Mouse (Mus musculus): Measurements from ENCODE around the gene Cage1. TPM values are rescaled to one million over a fixed set of nuclear protein-coding genes. Genes with fewer than 3 reads are reported as not detected.

Gene Cage1
- polyA plus RNA-seq, 1 experiment from 2014 or later, result 2.4 TPM

DNA sequence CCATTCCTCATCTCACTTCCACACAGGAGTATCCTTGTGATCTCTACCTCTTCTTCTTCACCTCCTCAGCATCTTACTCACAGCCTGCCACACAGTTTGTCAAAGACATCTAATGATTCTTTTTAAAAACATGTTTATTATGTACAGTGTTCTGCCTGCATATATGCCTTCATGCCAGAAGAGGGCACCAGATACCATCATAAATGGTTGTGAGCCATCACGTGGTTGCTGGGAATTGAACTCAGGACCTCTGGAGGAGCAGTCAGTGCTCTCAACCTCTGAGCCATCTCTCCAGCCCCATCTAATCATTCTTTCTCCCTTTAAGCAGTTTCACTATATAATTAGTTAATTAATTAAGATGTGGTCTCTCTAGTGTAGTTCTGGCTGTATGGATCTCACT is 34.4 kb downstream of the Cage1 start:
- ATAC-seq (ENCODE audit: low FRiP score), result no peak
- Histone ChIP-seq H3K4me2 (no peak overlapping the region), H3K9me3 (no peaks in the 10 kb centered on the region), H3K9ac (no peak overlapping the region), H3K27me3 (peaks cover 6% of the 10 kb centered on the region; the same call in 1 of the 2 replicates), H3K36me3 (no peaks in the 10 kb centered on the region), H3K27ac (no peak overlapping the region), H3K4me3 (no peak overlapping the region), H3K4me1 (replicated peaks) (no peaks in the 10 kb centered on the region)
- 44% methylated on average over 1 of the region's 1 CpGs for WGBS

DNA sequence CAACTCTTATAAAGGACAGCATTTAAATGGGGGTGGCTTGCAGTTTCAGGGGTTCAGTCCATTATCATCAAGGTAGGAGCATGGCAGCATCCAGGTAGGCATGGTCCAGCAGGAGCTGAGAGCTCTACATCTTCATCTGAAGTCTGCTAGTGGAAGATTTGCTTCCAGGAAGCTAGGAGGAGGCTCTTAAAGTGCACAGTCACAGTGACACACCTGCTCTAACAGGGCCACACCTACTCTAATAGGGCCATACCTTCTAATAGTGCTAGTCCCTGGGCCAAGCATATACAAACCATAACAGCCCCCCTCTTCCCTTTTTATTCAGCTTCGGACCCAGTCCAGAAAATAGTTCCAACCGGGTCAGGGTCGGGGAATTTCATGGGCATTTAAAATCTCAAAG is 37.2 kb downstream of the Cage1 start:
- ATAC-seq (ENCODE audit: low FRiP score), result no peak
- Histone ChIP-seq H3K4me2 (no peak overlapping the region), H3K27ac (no peak overlapping the region), H3K4me3 (no peak overlapping the region), H3K27me3 (peaks cover 6% of the 10 kb centered on the region; the same call in 1 of the 2 replicates), H3K36me3 (no peaks in the 10 kb centered on the region), H3K9me3 (no peaks in the 10 kb centered on the region), H3K4me1 (replicated peaks) (0 out of 2 replicates have a peak, but pooled peaks cover 2% of the 10 kb centered on the region), H3K9ac (no peak overlapping the region)
- 76% methylated on average over 3 of the region's 3 CpGs for WGBS

DNA sequence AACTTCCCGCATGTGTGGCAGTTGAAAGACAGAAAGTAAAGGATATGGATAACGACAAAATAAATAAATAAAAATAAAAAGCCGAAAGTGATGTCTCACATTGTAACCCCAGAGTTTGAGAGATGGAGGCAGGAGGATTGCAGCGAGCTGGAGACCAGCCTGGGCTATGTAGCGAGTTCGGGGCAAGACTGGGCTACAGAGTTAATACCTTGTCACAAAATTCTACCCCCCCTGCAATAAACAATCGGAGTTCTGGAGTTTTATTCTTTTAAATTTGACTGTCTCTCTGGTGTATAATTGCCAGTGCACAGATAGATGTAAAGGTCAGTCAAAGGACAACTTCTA is 42.5 kb downstream of the Cage1 start:
- Histone ChIP-seq H3K4me2 (peak overlapping the region; percentile 54), H3K9ac (peak overlapping the region; percentile 68), H3K27ac (peak overlapping the region; percentile 96), H3K4me1 (replicated peaks) (peaks cover 17% of the 10 kb centered on the region), H3K4me3 (peak overlapping the region; percentile 89), H3K27me3 (no peaks in the 10 kb centered on the region), H3K9me3 (no peaks in the 10 kb centered on the region), H3K36me3 (peaks cover 21% of the 10 kb centered on the region)
- peak; percentile 68 for ATAC-seq (ENCODE audit: low FRiP score)
- WGBS, result 24% methylated on average over 7 of the region's 7 CpGs

DNA sequence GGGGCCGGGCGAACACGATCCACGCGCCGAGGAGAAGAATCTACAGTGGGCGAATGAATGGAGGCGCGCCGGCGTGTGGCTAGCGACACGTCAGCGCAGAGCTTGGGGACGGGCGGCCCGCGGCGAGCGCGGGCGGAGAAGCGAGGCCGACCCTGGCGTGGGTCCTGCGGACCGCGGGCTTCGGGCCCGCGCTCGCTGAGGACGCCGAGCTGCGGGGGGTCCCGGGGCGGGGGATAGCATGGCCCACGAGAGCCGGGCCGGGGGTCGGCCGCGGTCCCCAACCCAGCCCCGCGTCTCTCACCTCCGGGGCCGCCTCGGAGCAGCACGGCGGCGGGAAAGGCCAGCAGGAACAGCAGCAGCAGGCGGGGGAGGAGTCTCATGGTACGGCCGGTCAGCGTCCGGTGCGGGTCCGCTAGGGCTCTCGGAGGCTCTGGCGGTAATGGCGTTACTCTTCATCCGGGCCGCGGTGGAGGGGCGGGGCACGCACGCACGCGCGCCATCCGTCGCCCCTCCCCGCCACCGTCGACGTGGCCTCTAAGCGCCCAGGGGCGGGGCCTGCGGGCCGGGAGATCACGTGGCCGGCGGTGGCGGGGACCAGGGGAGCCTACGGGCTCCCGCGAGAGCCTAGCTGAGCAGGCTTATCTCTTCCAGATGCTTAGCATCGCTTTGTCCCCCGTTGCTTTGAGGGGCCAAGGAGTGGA is 43.0 kb downstream of the Cage1 start, which contains the start of gene Ssr1:
Gene Ssr1, minus strand, starts transcription at position 514 of the 701 bp plus-strand sequence.
- no peaks in the 10 kb centered on the region for H3K27me3 ChIP-seq
- ATAC-seq (ENCODE audit: low FRiP score), result peak; percentile 99
- H3K4me2 ChIP-seq, result peak within 1 kb of the TSS; percentile 69
- H3K9ac ChIP-seq, result peak within 1 kb of the TSS; percentile 95
- no peaks in the 10 kb centered on the region for H3K9me3 ChIP-seq
- H3K4me1 ChIP-seq (replicated peaks), result peaks cover 17% of the 10 kb centered on the region
- H3K36me3 ChIP-seq, result peaks cover 26% of the 10 kb centered on the region
- H3K27ac ChIP-seq, result peak within 1 kb of the TSS; percentile 96
- peak within 1 kb of the TSS; percentile 89 for H3K4me3 ChIP-seq
- WGBS, result under 1% methylated on average over 82 of the region's 89 CpGs

DNA sequence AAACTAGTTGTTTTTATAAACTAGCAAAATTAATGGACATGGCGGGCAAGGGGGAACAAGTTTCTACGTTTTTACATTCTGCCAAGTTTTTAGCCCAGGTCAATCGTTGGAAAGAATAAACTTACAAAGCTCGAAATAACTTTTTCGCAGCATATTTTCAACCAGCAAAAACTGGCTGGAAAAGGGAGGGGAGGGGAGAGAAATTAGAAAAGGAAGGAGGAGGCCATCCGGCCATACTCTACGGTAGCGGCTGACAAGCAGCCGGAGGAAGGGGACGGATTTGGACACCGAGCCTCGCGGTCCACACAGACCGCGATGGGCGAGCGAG is 43.5 kb downstream of the Cage1 start:
- H3K27ac ChIP-seq, result peak overlapping the region; percentile 96
- under 1% methylated on average over 17 of the region's 17 CpGs for WGBS
- peak overlapping the region; percentile 69 for H3K4me2 ChIP-seq

DNA sequence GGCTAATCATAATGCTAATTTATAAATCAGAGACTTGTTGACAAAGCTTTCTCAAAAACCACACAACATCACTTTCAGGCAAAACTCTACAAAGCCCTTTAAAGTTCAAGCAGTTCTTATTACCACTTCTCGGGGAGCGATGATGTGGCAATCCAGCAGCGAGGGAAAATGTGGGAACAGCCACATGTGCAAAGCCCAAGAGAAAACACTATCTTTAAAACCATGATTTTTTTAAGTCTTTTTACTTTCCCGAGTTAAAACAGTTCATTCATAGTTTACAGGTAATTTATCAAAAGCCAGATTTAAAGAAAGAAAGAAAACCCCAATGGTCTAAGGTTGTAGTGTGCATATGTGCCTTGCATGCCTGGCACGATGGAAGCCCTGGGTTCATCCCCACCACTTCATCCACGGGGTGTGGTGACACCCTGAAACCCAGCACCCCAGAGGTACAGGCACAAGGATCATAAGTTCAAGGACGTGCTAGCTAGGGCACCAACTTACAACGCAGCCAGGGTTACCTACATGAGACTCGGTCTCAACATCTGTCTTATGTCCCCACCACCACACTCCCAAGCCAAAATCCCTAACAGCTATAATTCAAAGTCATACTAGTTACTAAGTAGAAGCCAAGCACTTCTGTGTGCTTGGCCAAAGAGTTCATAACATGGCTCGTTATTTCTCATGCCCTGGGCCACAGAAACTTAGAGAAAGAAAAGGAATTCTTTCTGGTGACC is 44.1 kb downstream of the Cage1 start:
- H3K4me2 ChIP-seq, result peak overlapping the region; percentile 69
- no peaks in the 10 kb centered on the region for H3K9me3 ChIP-seq
- 16% methylated on average over 10 of the region's 10 CpGs for WGBS
- H3K4me1 ChIP-seq (replicated peaks), result peaks cover 17% of the 10 kb centered on the region
- ATAC-seq (ENCODE audit: low FRiP score), result no peak
- H3K27ac ChIP-seq, result no peak overlapping the region
- H3K36me3 ChIP-seq, result peaks cover 37% of the 10 kb centered on the region
- no peaks in the 10 kb centered on the region for H3K27me3 ChIP-seq
- peak overlapping the region; percentile 95 for H3K9ac ChIP-seq
- peak overlapping the region; percentile 89 for H3K4me3 ChIP-seq

More for the DNA sequence above, 43.5 kb downstream of the Cage1 start:
- Histone ChIP-seq H3K9ac (peak overlapping the region; percentile 95), H3K4me1 (replicated peaks) (peaks cover 17% of the 10 kb centered on the region), H3K9me3 (no peaks in the 10 kb centered on the region), H3K36me3 (peaks cover 31% of the 10 kb centered on the region), H3K27me3 (no peaks in the 10 kb centered on the region), H3K4me3 (peak overlapping the region; percentile 89)
- no peak for ATAC-seq (ENCODE audit: low FRiP score)

DNA sequence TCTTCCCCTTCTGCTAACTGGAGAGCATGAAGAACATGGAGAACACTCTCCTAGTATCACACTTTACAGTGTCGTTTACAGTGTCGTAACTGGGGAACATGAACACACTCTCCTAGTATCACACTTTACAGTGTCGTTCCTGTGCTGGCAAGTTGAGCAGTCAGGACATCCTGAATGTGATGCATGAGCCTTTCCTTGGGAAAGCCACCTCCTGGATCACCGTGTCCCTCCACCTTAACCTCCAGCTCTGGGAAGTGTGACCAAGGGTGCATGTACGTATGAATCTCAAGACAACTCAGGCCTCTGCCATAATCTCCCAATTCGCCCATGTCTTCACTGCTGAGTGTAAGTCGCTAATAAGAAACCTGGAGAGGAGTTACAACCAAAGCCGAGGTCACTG is 47.2 kb downstream of the Cage1 start:
- Histone ChIP-seq H3K4me2 (no peak overlapping the region), H3K4me3 (no peak overlapping the region), H3K27me3 (no peaks in the 10 kb centered on the region), H3K9ac (no peak overlapping the region), H3K36me3 (peaks cover 64% of the 10 kb centered on the region), H3K9me3 (no peaks in the 10 kb centered on the region), H3K4me1 (replicated peaks) (peaks cover 15% of the 10 kb centered on the region), H3K27ac (no peak overlapping the region)
- WGBS, result 96% methylated on average over 8 of the region's 8 CpGs
- no peak for ATAC-seq (ENCODE audit: low FRiP score)

DNA sequence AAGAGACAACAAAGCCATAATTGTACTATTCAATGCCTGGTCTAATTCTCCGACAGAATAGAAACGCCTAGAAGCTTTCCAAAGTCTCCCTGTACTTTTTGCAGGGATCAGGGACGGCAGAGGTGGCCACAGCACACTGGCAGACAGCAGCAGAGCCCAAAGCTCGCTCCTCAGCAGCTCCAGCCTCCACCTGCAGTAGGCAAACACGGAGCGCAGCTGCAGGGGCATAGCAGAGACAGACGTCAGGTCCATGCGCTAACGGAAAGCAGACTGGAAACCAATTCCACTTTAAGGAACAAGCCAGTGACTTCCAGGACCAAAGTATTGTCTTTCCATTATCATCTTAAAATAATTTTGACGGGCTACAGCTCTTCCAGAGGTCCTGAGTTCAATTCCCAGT is 50.7 kb downstream of the Cage1 start:
- Histone ChIP-seq H3K9me3 (no peaks in the 10 kb centered on the region), H3K4me2 (no peak overlapping the region), H3K9ac (no peak overlapping the region), H3K4me1 (replicated peaks) (no peaks in the 10 kb centered on the region), H3K27me3 (no peaks in the 10 kb centered on the region), H3K36me3 (peaks cover 93% of the 10 kb centered on the region), H3K4me3 (no peak overlapping the region), H3K27ac (no peak overlapping the region)
- ATAC-seq (ENCODE audit: low FRiP score), result no peak
- 84% methylated on average over 10 of the region's 10 CpGs for WGBS

DNA sequence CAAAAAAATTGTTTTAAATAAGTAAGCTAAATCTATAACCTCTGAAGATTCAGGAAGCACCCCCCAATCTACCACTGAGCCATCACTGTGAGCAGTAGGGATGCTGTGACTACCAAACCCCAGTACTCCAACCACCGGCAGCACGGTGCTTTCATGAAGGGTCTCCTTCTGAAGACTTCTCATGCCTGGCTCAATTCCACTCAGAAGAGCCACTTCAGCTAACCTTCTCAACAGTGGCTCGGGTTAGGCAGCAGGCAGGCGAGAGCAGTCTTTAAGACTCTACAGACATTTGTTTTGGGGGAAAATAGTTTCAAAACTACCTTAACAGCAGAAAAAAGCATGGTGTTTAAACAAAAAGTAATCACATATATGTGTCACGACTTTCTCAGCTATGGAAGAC is 55.8 kb downstream of the Cage1 start:
- H3K4me1 ChIP-seq (replicated peaks), result no peaks in the 10 kb centered on the region
- no peaks in the 10 kb centered on the region for H3K9me3 ChIP-seq
- H3K9ac ChIP-seq, result no peak overlapping the region
- H3K27me3 ChIP-seq, result no peaks in the 10 kb centered on the region
- H3K4me2 ChIP-seq, result no peak overlapping the region
- no peak overlapping the region for H3K27ac ChIP-seq
- 95% methylated on average over 5 of the region's 5 CpGs for WGBS
- H3K36me3 ChIP-seq, result peaks cover 85% of the 10 kb centered on the region
- no peak for ATAC-seq (ENCODE audit: low FRiP score)
- H3K4me3 ChIP-seq, result no peak overlapping the region

DNA sequence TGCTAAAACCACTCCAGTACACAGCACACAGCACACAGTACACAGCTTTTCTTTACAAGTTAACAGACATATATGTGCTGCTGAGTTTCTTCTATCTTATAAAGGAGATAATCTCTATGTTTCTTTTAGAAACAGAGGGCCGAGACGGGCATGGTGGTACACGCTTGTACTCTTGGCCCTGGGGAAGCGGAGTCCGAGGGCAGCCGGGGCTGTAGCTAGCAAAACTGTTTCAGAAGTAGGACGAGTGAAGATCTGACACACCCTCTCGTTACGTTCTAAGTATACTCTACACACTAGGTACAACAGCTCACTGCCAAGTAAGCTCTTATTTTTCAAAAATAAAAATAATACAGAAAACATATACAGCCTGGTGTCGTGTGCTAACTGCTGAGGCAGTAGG is 56.5 kb downstream of the Cage1 start:
- H3K9me3 ChIP-seq, result no peaks in the 10 kb centered on the region
- H3K4me3 ChIP-seq, result no peak overlapping the region
- no peak overlapping the region for H3K4me2 ChIP-seq
- no peaks in the 10 kb centered on the region for H3K27me3 ChIP-seq
- ATAC-seq (ENCODE audit: low FRiP score), result no peak
- H3K27ac ChIP-seq, result no peak overlapping the region
- 97% methylated on average over 10 of the region's 10 CpGs for WGBS
- H3K4me1 ChIP-seq (replicated peaks), result no peaks in the 10 kb centered on the region
- H3K9ac ChIP-seq, result no peak overlapping the region
- H3K36me3 ChIP-seq, result peaks cover 80% of the 10 kb centered on the region

DNA sequence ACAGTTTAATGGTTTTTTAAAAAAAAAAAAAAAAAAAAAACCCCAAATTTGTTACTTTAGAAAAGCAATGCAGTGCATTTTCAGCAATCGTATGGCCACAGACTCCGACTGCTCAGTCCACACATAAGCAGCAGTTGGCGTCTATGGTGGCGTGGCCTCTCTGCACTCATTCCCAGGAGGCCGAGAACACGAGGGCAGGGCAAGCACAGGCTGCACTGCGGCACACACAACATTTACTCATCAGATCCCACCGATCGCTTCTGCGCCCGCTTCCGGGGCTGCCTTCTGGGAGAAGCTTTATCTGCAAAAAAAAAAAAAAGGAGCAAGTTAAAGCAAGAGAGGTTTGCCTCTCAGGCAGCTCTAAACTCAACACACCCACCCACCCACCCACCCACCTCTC is 57.4 kb downstream of the Cage1 start:
- H3K27me3 ChIP-seq, result no peaks in the 10 kb centered on the region
- ATAC-seq (ENCODE audit: low FRiP score), result no peak
- no peak overlapping the region for H3K9ac ChIP-seq
- no peak overlapping the region for H3K4me2 ChIP-seq
- peaks cover 76% of the 10 kb centered on the region for H3K36me3 ChIP-seq
- H3K9me3 ChIP-seq, result no peaks in the 10 kb centered on the region
- H3K4me1 ChIP-seq (replicated peaks), result no peaks in the 10 kb centered on the region
- no peak overlapping the region for H3K27ac ChIP-seq
- no peak overlapping the region for H3K4me3 ChIP-seq
- 93% methylated on average over 12 of the region's 12 CpGs for WGBS

DNA sequence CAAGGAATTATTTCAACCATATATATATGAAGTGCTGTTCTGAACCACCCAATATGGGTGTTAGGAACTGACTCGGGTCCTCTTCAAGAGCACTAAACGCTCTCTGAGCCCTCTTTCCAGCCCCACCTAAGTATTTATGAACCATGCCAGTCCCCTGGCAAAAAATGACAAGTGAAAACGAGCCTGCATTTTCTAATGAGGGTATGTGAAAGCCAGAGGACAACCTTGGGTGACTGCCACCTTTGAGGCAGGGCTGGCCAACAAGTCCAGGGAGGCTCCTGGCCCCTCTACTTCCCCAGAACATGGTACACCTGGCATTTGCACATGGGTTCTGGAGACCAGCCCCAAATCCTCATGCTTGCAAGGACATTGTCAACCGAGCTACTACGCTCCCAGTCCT is 62.1 kb downstream of the Cage1 start:
- no peak overlapping the region for H3K9ac ChIP-seq
- 91% methylated on average over 5 of the region's 5 CpGs for WGBS
- ATAC-seq (ENCODE audit: low FRiP score), result no peak

DNA sequence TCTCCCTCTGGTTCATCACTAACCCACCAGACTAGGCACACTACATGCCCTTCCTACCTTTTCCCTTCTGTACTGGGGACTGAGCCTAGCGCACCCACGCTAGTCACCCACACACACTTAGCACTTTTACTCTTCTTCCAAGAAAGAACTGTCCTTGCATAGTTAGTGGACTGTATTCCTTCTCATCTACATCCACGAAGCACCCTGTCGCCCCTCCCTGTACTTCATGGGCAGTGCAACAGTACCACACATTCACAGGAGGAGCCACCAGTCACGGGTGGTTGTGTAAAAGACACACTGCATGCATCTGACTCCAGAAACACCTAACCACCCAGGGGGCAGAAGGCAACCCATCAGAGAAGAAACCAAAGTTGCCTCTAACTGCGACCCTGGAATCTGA is 62.8 kb downstream of the Cage1 start:
- Histone ChIP-seq H3K4me3 (no peak overlapping the region), H3K4me2 (no peak overlapping the region), H3K4me1 (replicated peaks) (peaks cover 3% of the 10 kb centered on the region; the same call in 1 of the 2 replicates), H3K9me3 (no peaks in the 10 kb centered on the region), H3K27me3 (no peaks in the 10 kb centered on the region), H3K27ac (no peak overlapping the region), H3K9ac (no peak overlapping the region), H3K36me3 (peaks cover 31% of the 10 kb centered on the region)
- ATAC-seq (ENCODE audit: low FRiP score), result no peak
- 85% methylated on average over 6 of the region's 6 CpGs for WGBS

More for the DNA sequence above, 62.1 kb downstream of the Cage1 start:
- H3K4me1 ChIP-seq (replicated peaks), result no peaks in the 10 kb centered on the region; the same call in 1 of the 2 replicates
- H3K36me3 ChIP-seq, result peaks cover 37% of the 10 kb centered on the region
- H3K4me2 ChIP-seq, result no peak overlapping the region
- H3K27me3 ChIP-seq, result no peaks in the 10 kb centered on the region
- no peak overlapping the region for H3K27ac ChIP-seq
- no peak overlapping the region for H3K4me3 ChIP-seq
- H3K9me3 ChIP-seq, result no peaks in the 10 kb centered on the region

Measured in hindbrain, embryonic 13.5 days (tissue).